Mouse (Mus musculus) mature B cell (primary cell): ENCODE results near the gene Agmat.

Source experiments
- in situ Hi-C: fragments of 300-500 bp; cut with MboI; formaldehyde crosslinking; loops from 2 replicates; pipeline ENCODE4 v1.14.3; 2019

The Agmat gene

GRCm38 (mm10) chr4:141746578-141747346 is at the start of gene Agmat:
Agmat (plus strand) TSS chr4:141746672.
- in situ Hi-C loops = no loop called here

DNA sequence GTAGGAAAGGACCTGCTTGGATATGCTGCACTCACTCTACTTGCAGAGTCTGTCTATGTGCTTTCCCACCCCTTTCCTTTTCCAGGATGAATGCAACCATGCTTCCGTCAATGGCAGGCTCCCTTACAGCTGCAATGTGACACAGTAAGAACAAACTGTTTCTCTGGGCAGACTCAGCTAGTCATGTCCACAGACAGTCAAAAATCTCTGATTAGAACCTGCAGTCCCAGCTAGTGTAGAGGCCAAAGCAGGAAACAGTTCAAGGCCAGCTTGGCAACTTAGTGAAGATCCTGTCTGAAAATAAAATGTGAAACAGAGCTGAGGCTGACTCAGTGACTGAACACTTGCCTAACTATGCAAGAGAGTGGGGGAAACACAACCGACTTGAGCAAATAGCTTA is 41.8 kb upstream of the Agmat start:
- in situ Hi-C loops = no loop called here

DNA sequence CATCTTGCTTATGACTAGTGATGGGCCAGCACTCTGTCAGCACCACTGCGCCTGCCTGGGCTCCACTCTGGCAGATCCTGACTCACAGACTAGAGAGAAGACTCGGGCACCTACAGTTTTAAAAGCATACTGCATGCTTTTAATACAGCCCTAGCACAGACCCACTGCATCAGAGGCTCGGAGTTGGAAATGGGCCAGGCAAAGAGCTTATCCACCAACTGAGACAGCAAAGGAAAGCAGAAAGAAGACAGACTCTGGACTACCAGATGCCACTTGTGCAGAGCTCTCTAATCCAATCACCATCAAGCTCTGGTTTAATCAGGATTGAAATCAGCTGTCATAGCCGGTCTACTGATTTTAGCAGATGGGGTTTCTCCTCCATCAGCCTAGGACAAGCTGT is 41.1 kb upstream of the Agmat start:
- in situ Hi-C loops = no loop called here

- in situ Hi-C loops = no loop called here
Observed at GRCm38 (mm10) chr4:141708005-141708404, 38.5 kb upstream of the Agmat start.

DNA sequence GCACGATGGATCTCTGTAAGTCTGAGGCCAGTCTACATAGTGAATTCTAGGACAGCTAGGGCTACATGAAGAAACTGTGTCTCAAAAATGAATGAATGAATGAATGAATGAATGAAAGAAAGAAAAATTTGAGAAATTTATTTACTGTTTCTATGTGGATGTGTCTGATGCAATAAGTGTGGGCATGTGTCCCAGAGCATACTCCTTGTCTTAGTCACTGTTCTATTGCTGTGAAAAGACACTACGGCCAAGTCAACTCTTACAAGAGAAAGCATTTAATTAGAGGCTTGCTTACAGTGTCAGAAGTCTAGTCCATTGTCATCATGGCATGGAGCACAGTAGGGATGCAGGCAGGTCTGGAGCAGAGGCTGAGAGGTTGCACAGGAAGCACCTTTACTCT is 37.5 kb upstream of the Agmat start:
- in situ Hi-C loops = no loop called here

GRCm38 (mm10) chr4:141711250-141711649 is 35.2 kb upstream of the Agmat start:
- in situ Hi-C loops = no loop called here

- in situ Hi-C loops = no loop called here
Observed at GRCm38 (mm10) chr4:141713598-141714142, 32.8 kb upstream of the Agmat start.

DNA sequence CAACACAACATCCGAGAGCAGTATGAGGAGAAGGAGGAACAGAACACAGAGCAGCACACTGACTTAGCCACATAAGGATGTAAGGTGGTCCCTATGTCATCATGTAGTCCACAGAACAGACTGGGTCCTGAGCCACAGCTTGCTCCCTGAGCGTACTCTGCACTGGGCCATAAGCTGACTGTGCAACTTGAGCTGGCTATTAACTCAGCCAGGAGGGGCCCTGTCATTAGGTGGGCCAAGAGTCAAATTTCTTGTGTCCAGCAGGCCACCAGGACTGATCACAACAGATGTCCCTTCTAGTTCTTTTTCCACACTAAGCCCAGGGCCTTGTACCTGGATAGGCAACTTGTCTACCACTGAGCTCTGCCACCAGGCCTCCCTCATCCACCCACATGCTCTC is 31.4 kb upstream of the Agmat start:
- in situ Hi-C loops = no loop called here

DNA sequence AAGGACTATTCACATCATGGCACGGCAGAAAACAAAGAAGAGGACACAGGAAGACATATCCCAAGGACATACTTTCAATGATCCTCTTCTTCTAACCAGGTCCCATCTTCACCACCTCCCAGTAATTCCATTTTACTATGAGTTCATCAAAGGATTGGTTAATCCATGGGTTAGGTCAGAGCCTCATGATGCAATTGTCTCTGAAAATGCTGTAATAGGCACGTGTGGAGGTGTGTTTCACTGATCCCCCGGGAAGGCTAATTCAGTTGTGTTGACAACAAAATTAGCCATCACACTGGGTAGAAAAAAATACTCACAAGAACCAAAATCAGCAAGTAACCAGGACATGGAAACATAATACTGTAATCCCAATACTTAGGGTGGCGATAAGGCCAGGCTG is 28.8 kb upstream of the Agmat start:
- in situ Hi-C loops = no loop called here

DNA sequence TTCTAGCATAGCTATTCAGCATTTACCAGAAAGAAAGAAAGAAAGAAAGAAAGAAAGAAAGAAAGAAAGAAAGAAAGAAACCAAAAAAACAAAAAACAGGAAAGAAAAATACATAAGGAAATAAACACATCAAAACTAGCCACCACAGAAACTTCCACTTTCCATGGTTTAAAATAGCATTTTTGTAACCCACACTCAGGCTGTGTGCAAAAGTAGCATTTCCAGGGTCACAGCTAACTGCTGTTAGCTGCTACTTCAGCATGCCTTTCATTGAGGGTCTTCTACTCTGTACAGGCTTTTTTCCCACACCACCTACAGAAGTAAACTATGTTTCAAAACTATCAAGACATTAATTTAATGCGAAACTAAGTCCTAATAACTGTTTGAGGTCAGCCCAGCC is 27.2 kb upstream of the Agmat start:
- in situ Hi-C loops = no loop called here

DNA sequence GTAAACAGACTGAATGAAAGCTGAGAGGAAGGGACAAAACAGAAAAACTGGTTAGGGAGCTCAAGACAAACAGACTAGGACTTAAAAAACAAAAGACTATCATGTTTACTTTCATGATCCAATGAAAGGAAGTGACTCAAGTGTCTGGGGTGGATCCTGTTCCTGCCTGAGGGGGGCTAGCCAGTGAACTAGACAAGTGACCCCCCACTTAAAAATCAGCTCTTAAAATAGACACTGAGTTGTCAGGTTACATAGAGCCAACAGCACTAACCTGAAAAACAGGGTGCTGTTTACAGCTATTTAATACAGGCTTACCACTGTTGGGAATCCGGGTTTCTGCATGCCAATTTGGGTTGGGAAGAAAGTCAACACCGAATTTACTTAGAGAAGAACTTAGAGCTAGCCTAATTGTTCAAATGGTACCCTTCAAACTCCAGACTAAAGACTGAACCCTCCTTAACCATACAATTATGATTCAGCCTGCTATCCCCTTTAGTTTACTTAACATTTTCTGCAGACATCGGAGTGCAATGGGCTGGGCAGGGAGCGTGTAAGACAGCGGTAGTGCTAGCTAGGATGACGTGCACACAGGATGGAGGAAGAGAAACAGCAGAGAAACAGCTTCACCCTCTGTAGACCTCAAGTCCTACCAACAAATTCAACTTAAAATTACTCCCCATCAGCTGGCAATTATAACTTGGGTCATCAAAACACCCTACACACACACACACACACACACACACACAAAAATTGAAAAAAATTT is 25.5 kb upstream of the Agmat start:
- in situ Hi-C loops = loop anchor here (5.0 kb wide), 1 partner anchor 71 kb away; the partner anchor contains the start of genes Casp9 and Dnajc16

DNA sequence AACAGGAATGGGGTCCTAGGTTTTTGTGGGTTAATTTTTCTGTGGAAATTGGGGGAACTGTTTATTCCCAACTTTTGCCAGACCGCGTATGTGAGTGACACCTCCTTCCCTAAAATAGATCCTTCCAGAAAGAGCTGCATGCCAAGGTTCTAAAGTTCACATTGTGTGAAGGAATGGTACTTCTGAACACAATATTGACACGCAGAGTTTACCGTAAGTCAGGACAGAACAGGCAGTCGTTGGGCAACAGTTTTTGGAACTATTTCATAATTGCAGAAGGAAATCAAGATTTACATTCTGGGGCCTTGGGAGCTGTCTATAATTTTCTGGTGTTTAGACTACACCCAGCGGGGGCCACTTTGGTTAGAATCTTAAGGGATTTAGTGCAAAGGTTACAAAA is 24.5 kb upstream of the Agmat start:
- in situ Hi-C loops = loop anchor here (5.0 kb wide), 1 partner anchor 70 kb away; the partner anchor contains the start of genes Casp9 and Dnajc16

- in situ Hi-C loops = loop anchor here (5.0 kb wide), 1 partner anchor 69 kb away; the partner anchor contains the start of genes Casp9 and Dnajc16
Observed at GRCm38 (mm10) chr4:141722731-141723672, 23.5 kb upstream of the Agmat start, which contains the start of gene Ddi2. Ddi2 (minus strand) TSS chr4:141723419.

DNA sequence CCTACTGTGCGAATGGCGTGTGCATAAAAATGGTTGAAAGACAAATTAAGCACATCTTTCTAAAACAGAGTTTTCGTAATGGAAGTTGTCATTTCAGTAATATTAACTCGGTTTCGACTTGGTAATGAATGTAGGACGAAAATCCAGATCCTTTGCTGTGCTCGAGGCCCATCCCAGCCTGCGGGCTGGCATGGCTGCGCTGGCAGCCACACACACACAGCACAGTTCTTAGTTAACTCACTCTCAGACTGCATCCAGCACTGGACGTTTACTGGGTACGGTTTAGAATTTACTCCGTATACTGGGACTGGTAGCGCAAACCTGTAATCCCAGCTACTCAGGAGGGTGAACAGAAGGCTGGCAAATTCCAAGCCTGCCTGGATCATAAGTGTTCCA is 22.8 kb upstream of the Agmat start:
- in situ Hi-C loops = loop anchor here (5.0 kb wide), 1 partner anchor 69 kb away; the partner anchor contains the start of genes Casp9 and Dnajc16

DNA sequence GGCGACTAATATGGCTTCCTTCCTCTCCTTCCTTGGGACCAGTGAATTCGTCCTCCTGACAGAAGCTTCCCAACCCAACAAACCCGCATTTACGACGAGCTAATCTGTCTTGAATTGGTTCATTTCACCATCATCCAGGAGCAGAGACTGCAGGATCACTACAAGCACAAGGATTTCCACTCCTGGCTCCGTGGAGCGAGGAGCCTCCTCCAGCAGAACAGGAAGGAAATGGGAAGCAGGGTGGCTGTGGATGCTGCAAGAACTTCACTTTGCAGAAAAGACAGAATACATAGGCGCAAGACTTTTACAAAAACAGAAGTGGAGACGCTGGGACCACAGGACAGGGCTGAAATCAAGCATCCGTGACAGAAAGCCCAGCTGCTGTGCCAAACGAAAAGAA is 21.9 kb upstream of the Agmat start:
- in situ Hi-C loops = loop anchor here (5.0 kb wide), 1 partner anchor 68 kb away; the partner anchor contains the start of genes Casp9 and Dnajc16

DNA sequence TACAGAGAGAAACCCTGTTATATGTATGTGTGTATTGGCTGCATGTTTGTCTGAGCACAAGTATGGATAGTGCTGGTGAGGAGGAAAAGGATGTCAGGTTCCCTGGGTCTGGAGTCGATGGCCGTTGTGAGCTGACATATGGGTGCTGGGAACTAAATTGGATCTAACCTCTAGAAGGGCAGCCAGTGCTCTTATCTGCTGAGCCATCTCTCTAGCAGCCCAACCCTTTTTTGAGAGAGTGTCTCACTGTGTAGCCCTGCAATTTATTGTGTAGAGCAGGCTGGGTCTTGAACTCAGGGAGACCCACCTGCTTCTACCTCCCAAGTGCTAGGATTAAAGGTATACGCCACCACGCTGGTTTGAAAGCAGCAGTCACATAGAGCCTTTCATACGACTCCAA is 21.2 kb upstream of the Agmat start:
- in situ Hi-C loops = no loop called here

- in situ Hi-C loops = no loop called here
Observed at GRCm38 (mm10) chr4:141725738-141726137, 20.7 kb upstream of the Agmat start.

- in situ Hi-C loops = no loop called here
Observed at GRCm38 (mm10) chr4:141729266-141729665, 17.2 kb upstream of the Agmat start.

- in situ Hi-C loops = no loop called here
Observed at GRCm38 (mm10) chr4:141730401-141730800, 16.1 kb upstream of the Agmat start.

GRCm38 (mm10) chr4:141731766-141732165 is 14.7 kb upstream of the Agmat start:
- in situ Hi-C loops = no loop called here

DNA sequence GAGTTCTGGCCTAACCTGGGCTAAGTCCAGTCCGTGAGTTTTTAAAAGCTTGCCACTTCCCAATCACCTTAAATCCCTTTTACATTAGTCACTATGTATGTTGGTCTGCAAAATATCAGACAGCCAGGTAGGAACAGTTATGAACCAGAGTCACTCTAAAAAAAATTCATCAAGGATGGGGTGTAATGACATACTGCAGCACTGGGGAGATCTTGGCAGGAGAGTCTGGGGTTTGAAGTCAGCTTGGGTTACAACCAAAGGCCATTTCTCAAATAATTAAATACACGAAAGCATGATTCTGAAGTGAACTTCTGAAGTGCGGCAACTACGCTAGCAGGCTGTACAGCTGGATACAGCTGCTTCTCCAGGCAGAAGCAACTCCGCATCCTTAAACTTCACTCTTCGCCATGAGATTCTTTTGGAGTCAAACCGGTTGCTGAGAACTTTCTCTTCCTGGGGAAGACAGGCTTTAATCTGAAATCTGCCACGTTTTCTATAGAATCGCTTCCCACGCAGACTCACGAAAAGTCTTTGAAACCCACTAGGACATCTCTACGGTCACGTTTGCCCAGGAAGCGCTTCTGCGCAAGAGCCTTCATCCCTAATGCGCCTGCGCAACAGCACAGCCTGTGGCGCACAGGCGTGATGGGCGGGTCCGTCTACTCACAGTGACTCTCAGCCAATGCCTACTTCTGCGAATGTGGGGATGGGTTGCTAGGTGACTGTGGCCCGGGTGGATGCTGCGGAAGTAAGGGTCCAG is 11.8 kb upstream of the Agmat start:
- in situ Hi-C loops = no loop called here
